Mouse (Mus musculus) spleen, adult 2 months (tissue): ENCODE measurements around the gene Fgfr2.

Source experiments
- CTCF ChIP-seq: fragments of 200-500 bp; IDR thresholded peaks from 2 replicates; pipeline ENCODE4 v1.5.1; 2011; ENCODE audit warnings: mild to moderate bottlenecking, inconsistent platforms; ENCODE audit not compliant: insufficient read depth, insufficient read length, insufficient replicate concordance; ENCODE audit errors: extremely low read depth
- POLR2A ChIP-seq: fragments of 200-500 bp; IDR thresholded peaks from 2 replicates; pipeline ENCODE4 v1.6.1; 2011; ENCODE audit warnings: low read depth, low read length, inconsistent platforms

DNA sequence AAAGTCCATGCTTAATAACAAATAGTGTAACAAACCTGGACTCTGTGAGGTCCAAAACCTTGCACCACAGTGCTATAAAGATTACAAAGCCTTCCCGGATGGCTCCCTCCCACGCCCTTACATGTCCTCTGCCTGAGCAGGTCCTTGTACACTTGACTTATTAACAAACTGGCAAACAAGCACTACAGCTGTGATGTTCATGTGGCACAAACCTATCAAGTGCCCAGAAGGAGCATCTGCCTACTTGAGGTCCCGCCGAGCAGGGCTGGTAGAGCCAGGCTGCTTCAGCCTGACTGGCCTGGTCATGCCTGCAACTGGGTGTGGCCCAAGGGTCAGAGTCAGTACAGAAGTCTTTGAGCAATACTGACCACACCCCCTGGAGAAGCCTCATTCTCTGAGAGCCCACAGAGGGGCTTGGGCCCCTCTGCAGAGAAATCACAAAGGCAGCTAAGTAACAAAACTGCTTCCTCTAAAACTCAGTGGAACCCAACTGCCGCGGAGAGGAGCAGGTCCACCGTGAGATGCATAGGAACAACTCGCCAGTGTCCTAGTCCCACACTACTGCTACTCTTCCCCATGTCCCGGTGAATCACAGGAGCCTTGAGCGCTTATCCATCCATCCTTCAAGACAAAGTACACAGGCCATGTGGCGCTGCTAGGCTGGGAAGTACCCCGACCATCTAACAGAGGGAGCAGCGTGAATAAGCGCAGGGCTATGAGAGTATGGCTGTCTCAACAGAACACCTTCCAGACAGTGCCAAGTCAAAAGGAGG lies 332.5 kb downstream of the Fgfr2 start:
- TF ChIP-seq CTCF (no peak), POLR2A (no peak)
